Mouse (Mus musculus) MEL (cell line): ENCODE results near the gene Prkd1.

Experiments
- CTCF ChIP-seq, 3 experiments: IDR thresholded peaks in 2 of 3; conservative IDR thresholded peaks in 1 of 3; 2 replicates each; pipeline ENCODE4 v1.5.1; 2011 to 2012; ENCODE audit warnings: low read length in 3 of 3, low read depth in 2 of 3, mild to moderate bottlenecking in 2 of 3, improper control_type of control experiment in 1 of 3, inconsistent platforms in 1 of 3, mixed read lengths in 1 of 3, moderate library complexity in 1 of 3; ENCODE audit not compliant: control insufficient read depth in 1 of 3, insufficient read depth in 1 of 3, poor library complexity in 1 of 3, severe bottlenecking in 1 of 3
- EP300 ChIP-seq, 2 experiments: IDR thresholded peaks; 2 replicates each; pipeline ENCODE4 v1.6.1; 2011; ENCODE audit warnings: improper control_type of control experiment in 2 of 2, low read length in 2 of 2, low read depth in 1 of 2, mild to moderate bottlenecking in 1 of 2
- MAFK ChIP-seq: IDR thresholded peaks from 2 replicates; pipeline ENCODE4 v1.6.1; 2011; ENCODE audit warnings: low read depth, mild to moderate bottlenecking, low read length, improper control_type of control experiment, borderline replicate concordance
- POLR2A ChIP-seq, 2 experiments: IDR thresholded peaks; 2 replicates each; pipeline ENCODE4 v1.6.1; 2011 to 2012; ENCODE audit warnings: low read length in 2 of 2, mild to moderate bottlenecking in 2 of 2, control low read depth in 1 of 2, improper control_type of control experiment in 1 of 2, low read depth in 1 of 2, moderate library complexity in 1 of 2; ENCODE audit not compliant: control insufficient read depth in 1 of 2, insufficient read depth in 1 of 2, poor library complexity in 1 of 2
- POLR2AphosphoS2 ChIP-seq: IDR thresholded peaks from 2 replicates; pipeline ENCODE4 v1.6.1; 2011; ENCODE audit warnings: low read length, improper control_type of control experiment
- SIN3A ChIP-seq: IDR thresholded peaks from 2 replicates; pipeline ENCODE4 v1.6.1; 2012; ENCODE audit warnings: low read length, improper control_type of control experiment, inconsistent platforms
- TAL1 ChIP-seq: IDR thresholded peaks from 2 replicates; pipeline ENCODE4 v1.6.1; 2012; ENCODE audit warnings: mild to moderate bottlenecking, inconsistent platforms, low read length, moderate library complexity, mixed read lengths
- TCF12 ChIP-seq: IDR thresholded peaks from 2 replicates; pipeline ENCODE4 v1.6.1; 2014; ENCODE audit warnings: low read depth, mild to moderate bottlenecking, inconsistent platforms, low read length, improper control_type of control experiment, moderate library complexity
- ZNF384 ChIP-seq: IDR thresholded peaks from 2 replicates; pipeline ENCODE4 v1.6.1; 2012; ENCODE audit warnings: low read depth, mild to moderate bottlenecking, inconsistent platforms, low read length, improper control_type of control experiment

GRCm38 (mm10) chr12:50309276-50309675 is 339.6 kb downstream of the Prkd1 start:
- TF ChIP-seq CTCF (IDR thresholded peaks at IDR 0.05 in 2 of 3, conservative IDR thresholded peaks at IDR 0.05 in 1 of 3; ENCODE audit: control insufficient read depth in 1 of 3, insufficient read depth in 1 of 3, low read depth in 2 of 3, low read length in 3 of 3, poor library complexity in 1 of 3, severe bottlenecking in 1 of 3) (no peak), POLR2A (IDR thresholded peaks at IDR 0.05; ENCODE audit: control insufficient read depth in 1 of 2, insufficient read depth in 1 of 2, low read depth in 1 of 2, low read length in 2 of 2, poor library complexity in 1 of 2) (no peak), EP300 (IDR thresholded peaks at IDR 0.05; ENCODE audit: low read depth in 1 of 2, low read length in 2 of 2) (no peak), TAL1 (no peak), SIN3A (no peak), TCF12 (no peak), ZNF384 (no peak), MAFK (no peak), POLR2AphosphoS2 (no peak)
